Mouse (Mus musculus) layer of hippocampus, postnatal 14 days (tissue): Measurements from ENCODE around the gene Pkdrej. TPM values are rescaled to one million over a fixed set of nuclear protein-coding genes. Genes with fewer than 3 reads are reported as not detected.

Experiments
- DNase-seq, 2 experiments: peaks; one replicate each; pipeline ENCODE4 v3.0.0; 2021 to 2022; ENCODE audit warnings: low spot score in 2 of 2, mixed read lengths in 1 of 2
- total RNA-seq, 2 experiments: library from RNA; stranded (reverse); gene quantifications; 2 replicates each; pipeline ENCODE4 v1.2.3; 2021

Gene Pkdrej
- total RNA-seq, 2 experiments from 2014 or later: 0.35 to 0.52 TPM

DNA sequence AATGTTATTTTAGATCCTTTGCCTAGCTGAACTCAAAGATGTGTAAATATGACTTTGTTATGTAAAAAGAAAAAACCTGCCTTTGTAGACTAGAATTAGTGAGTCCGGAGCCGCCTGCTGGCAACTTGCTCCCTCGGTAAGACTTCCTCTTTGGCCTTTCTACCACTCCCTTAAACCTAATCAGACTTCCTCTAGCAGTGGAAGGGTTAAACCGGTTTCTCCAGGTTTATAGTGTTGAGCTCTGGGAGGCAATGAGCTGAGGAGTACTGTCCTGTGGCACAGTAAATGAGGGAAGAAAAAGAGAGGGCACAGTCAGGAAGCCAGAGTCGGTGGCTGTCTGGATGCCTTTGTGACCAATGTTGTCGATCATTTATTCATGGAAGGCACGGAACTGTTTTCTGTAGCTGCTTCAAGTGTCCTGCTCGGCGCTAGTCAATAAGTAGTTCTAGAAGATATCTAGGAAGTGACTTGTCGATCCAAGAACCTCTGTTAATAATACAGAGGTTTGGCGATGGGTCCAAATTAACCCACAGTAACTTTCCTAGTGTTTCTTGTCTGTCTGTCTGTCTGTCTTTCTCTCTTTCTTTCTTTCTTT, 49.3 kb downstream of the Pkdrej start:
- no peak for DNase-seq

DNA sequence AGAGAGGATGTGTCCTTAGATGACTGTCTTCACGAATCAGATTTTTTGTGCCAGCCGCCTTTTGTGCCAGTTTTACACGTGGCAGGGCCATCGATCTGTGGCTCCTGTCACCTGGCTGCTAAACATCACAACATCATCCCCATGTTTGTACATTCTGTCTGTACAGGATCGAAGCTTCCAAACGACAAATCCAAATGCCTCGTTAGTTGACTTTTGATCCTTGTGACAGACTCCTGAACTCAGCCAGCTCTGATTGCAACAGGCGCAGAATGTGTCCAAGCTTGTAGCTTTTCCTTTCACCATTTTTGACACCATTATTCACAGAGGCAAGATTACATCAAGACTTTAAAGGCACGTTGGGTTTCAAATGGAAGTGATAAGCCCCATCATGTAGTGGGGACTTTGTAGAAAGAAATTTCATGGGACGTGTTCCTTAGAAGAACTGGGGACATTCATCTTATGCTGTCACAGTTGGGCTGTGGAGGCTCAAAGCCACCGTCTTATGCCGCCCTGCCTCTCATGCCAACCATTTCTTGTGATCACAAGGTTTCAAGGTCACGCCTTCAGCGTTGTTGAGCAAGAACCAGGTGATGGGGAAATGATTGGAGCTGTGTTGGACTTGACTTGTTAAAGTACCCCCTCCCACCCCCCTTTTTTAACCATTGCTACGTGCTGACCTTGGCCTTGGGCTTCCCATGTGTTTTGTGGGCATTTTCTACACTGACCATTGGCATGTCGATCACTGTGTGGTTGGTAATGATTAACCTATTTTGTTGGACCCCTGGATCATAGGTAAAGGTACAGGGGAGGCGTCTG, 50.0 kb downstream of the Pkdrej start:
- DNase-seq: no peak

- no peak for DNase-seq
Measured at GRCm38 (mm10) chr15:85768991-85769390, 52.5 kb downstream of the Pkdrej start.

DNA sequence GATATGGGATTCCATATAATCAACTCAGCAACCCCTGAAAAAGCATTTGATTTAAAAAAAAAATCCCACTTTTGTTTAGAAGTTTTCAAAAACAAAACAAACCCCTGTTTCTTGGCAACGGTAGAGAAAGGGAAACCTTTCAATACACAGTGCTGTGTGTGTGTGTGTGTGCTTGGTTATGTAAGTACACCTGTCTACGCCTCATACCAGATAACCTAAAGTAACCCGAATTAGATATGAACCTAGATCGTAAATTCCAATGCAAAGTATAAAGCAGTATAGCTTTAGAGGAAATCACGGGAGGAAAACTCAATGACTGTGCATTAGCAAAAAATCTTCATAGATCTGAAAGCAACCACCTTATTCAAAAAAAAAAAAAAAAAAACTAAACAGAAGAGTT, 54.9 kb downstream of the Pkdrej start:
- DNase-seq: no peak

- no peak for DNase-seq
Measured at GRCm38 (mm10) chr15:85765022-85765421, 56.5 kb downstream of the Pkdrej start.

Other genes starting within 250 kb of the Pkdrej start
- 10 to 100 TPM; 33.8 to 34.8 TPM for gene Wnt7b, start 239.3 kb downstream of the Pkdrej start, total RNA-seq
- 1 to 10 TPM; 3.4 to 3.7 TPM for gene Ppara, start 86.8 kb downstream of the Pkdrej start, total RNA-seq
- gene Cdpf1, start 10.0 kb downstream of the Pkdrej start, total RNA-seq: 10 to 100 TPM; 24.2 to 24.7 TPM
- 1 to 10 TPM; 4.7 to 7.1 TPM for gene Ttc38, start 10.6 kb upstream of the Pkdrej start, total RNA-seq
- 1 to 10 TPM; 1.2 to 1.3 TPM for gene Gtse1, start 38.0 kb upstream of the Pkdrej start, total RNA-seq
- gene Trmu, start 57.6 kb upstream of the Pkdrej start, total RNA-seq: 10 to 100 TPM; 36.2 to 41.7 TPM
- gene Celsr1, start 212.0 kb upstream of the Pkdrej start, total RNA-seq: 1 to 10 TPM; 5.5 to 5.8 TPM
- gene Gramd4, start 236.0 kb upstream of the Pkdrej start, total RNA-seq: 10 to 100 TPM; 26.5 to 28.4 TPM